Mouse (Mus musculus) limb, embryonic 14.5 days (tissue): ENCODE results near the gene Irs1. TPM values are rescaled to one million over a fixed set of nuclear protein-coding genes. Genes with fewer than 3 reads are reported as not detected.
A peak's percentile ranks its signal among the peaks of the same experiment; 100 is the strongest.

Source experiments
- ATAC-seq: fragments of 200-750 bp; cut with Nextera tagmentation; 2 replicates; pipeline ENCODE4 v1.8.0; 2017; ENCODE audit warnings: low read depth, moderate number of reproducible peaks, moderate TSS enrichment; ENCODE audit not compliant: low FRiP score
- DNase-seq: peaks from one replicate; pipeline ENCODE4 v3.0.0-alpha.2; 2015; ENCODE audit warnings: low spot score
- H3K27ac ChIP-seq: fragments of 300-500 bp; sonication (generic); replicated peaks from 2 replicates; pipeline ENCODE4 v1.5.1; 2014; ENCODE audit warnings: low read depth, mild to moderate bottlenecking, low read length, moderate library complexity, mixed read lengths
- H3K27me3 ChIP-seq: fragments of 300-500 bp; sonication (generic); 2 replicates; pipeline ENCODE4 v1.6.1; 2014; ENCODE audit warnings: low read length, mixed read lengths; ENCODE audit not compliant: control insufficient read depth, insufficient read depth
- H3K36me3 ChIP-seq: fragments of 300-500 bp; sonication (generic); 2 replicates; pipeline ENCODE4 v1.6.1; 2014; ENCODE audit warnings: mild to moderate bottlenecking, low read length, moderate library complexity, mixed read lengths; ENCODE audit not compliant: control insufficient read depth, insufficient read depth
- H3K4me1 ChIP-seq: fragments of 300-500 bp; sonication (generic); 2 replicates; pipeline ENCODE4 v1.6.1; 2014; ENCODE audit warnings: antibody characterized with exemption, low read length, mixed read lengths; ENCODE audit not compliant: control insufficient read depth, insufficient read depth
- H3K4me2 ChIP-seq: fragments of 300-500 bp; sonication (generic); replicated peaks from 2 replicates; pipeline ENCODE4 v1.6.1; 2014; ENCODE audit warnings: low read depth, mild to moderate bottlenecking, low read length, moderate library complexity; ENCODE audit not compliant: severe bottlenecking
- H3K4me3 ChIP-seq: fragments of 300-500 bp; sonication (generic); replicated peaks from 2 replicates; pipeline ENCODE4 v1.5.1; 2014; ENCODE audit warnings: low read length
- H3K9ac ChIP-seq: fragments of 300-500 bp; sonication (generic); 2 replicates; pipeline ENCODE4 v1.6.1; 2014; ENCODE audit warnings: mild to moderate bottlenecking, low read depth, low read length, moderate library complexity; ENCODE audit not compliant: severe bottlenecking
- H3K9me3 ChIP-seq: fragments of 300-500 bp; sonication (generic); 2 replicates; pipeline ENCODE4 v1.6.1; 2016; ENCODE audit warnings: low read length; ENCODE audit not compliant: control insufficient read depth
- POLR2A ChIP-seq: fragments of 200-500 bp; IDR thresholded peaks from 2 replicates; pipeline ENCODE4 v1.8.0; 2012; ENCODE audit warnings: inconsistent platforms, mild to moderate bottlenecking, moderate library complexity, borderline replicate concordance; ENCODE audit not compliant: insufficient read depth, insufficient read length; ENCODE audit errors: extremely low read depth
- WGBS: fragments of 180-500 bp; shearing (Covaris S2); extraction: QIAGEN DNeasy Blood & Tissue Kit; methylation state at CpG from one replicate; pipeline ENCODE4 v1.1.7; 2014; 5-methylcytosine and 5-hydroxymethylcytosine counted together
- polyA plus RNA-seq, 2 experiments: library from polyadenylated mRNA; depleted of rRNA in 1 of 2; stranded (reverse) in 1 of 2; unstranded in 1 of 2; fragments of >200 nt; fragmentation: Nextera tagmentation in 1 of 2; extraction: Ambion mirVana in 1 of 2; gene quantifications; 2 replicates each; pipeline versions ENCODE4 v1.2.1 to v1.2.3; 2012 to 2014

The Irs1 gene
- polyA plus RNA-seq, 2 experiments = 11.8 to 19.7 TPM

DNA sequence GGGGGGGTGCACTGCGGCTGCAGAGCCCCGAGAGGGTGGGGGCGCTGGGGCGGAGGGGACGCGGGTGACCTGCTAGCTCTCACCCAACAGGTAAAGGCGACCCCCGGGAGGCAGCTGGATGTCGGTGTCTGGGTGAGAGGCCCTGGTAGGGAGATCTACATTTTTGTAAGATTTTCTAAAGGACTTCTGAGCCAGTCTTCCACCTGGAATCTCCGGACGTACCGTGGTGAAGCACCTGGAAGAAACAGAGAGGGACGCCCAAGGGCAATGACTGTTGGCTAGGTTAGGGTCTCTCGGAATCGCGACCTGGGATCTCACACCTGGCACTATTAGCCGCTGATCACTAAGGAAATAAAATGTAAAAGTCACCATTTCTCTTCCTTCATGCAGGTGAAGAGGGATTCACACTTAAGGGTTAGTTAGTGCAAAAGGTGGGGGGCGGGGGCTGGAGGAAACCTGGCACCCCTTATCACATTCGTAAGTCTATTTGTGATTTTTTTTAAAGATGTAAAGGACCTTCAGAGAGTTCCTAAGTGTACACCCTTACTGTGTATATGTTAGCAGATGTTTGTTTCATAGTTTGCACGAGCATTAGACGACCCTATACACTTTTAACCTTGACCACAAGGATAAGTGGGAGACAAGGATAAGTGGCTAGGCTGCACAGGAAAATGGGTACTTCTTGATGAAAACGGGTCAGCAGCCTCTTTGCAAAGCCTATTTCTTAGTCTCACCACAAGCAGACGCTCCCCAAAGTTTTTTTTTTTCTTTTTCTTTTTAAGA is 905 bp upstream of the Irs1 start:
- ATAC-seq (no peak), DNase-seq (no peak)
- Histone ChIP-seq H3K9ac (peak overlapping the region; percentile 76), H3K4me1 (peaks cover 26% of the 10 kb centered on the region), H3K9me3 (no peaks in the 10 kb centered on the region), H3K36me3 (peaks cover 22% of the 10 kb centered on the region), H3K4me2 (peak overlapping the region; percentile 88), H3K4me3 (peak overlapping the region; percentile 56), H3K27me3 (no peaks in the 10 kb centered on the region), H3K27ac (peak overlapping the region; percentile 88)
- WGBS = 2% methylated on average over 23 of the region's 23 CpGs
- TF ChIP-seq POLR2A = no peak

DNA sequence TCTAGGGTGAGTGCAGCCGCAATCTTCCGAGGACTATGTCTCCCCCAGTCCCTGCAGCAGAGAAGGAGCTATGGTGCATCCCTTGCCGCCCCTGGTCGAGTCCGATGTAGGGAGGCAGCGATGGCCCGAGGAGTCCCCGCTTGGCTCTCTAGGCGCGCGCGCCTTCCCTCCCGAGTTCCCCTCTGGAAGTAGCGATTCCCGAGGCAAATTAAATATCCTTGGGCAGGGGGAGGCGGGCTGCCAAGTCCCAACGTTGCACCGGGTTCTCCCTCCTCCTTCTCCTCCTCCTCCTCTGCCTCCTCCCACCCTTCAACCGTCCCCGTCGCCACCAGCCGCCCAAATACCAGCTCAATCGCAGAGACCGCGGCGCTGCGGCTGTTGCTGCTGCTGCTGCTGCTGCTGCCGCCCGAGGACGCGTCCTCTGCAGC is 479 bp downstream of the Irs1 start:
- ATAC-seq (peak; percentile 51), DNase-seq (peak; percentile 84)
- H3K4me3 ChIP-seq = peak overlapping the region; percentile 56
- TF ChIP-seq POLR2A = no peak
- H3K27me3 ChIP-seq = no peaks in the 10 kb centered on the region
- H3K27ac ChIP-seq = peak overlapping the region; percentile 88
- H3K36me3 ChIP-seq = peaks cover 28% of the 10 kb centered on the region
- H3K4me2 ChIP-seq = peak overlapping the region; percentile 88
- WGBS = under 1% methylated on average over 30 of the region's 31 CpGs
- H3K9me3 ChIP-seq = no peaks in the 10 kb centered on the region
- H3K9ac ChIP-seq = peak overlapping the region; percentile 76
- H3K4me1 ChIP-seq = peaks cover 32% of the 10 kb centered on the region

DNA sequence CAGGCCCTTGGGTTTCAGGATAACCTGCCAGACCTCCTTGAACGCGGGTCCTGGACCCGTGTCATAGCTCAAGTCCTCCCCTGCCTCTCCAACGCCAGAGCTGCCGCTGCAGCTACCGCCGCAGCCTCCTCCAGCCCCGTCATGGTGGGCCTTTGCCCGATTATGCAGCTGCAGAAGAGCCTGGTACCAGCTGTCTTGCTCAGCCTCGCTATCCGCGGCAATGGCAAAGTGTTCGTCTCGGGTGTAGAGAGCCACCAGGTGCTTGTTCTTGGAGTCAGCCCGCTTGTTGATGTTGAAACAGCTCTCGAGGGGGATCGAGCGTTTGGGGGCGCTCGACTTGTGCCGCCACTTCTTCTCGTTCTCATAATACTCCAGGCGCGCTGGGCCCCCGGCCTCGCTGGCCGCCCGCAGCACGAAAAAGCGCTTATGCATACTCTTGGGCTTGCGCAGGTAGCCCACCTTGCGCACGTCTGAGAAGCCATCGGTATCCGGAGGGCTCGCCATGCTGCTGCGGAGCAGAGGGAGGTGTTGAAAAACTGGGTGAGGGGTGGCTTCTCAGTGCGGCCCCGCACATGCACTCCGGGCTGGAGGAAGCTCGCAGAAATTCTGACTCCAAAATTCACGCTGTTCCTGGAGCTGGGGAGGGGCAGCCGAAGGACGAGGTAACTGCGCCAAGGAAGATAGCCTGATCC is 1.1 kb downstream of the Irs1 start:
- DNase-seq (peak; percentile 48), ATAC-seq (no peak)
- H3K9me3 ChIP-seq = no peaks in the 10 kb centered on the region
- H3K9ac ChIP-seq = peak overlapping the region; percentile 76
- H3K4me2 ChIP-seq = peak overlapping the region; percentile 88
- no peak for TF ChIP-seq POLR2A
- H3K27ac ChIP-seq = peak overlapping the region; percentile 88
- peak overlapping the region; percentile 56 for H3K4me3 ChIP-seq
- WGBS = under 1% methylated on average over 43 of the region's 45 CpGs
- H3K27me3 ChIP-seq = no peaks in the 10 kb centered on the region
- H3K4me1 ChIP-seq = peaks cover 32% of the 10 kb centered on the region
- peaks cover 28% of the 10 kb centered on the region for H3K36me3 ChIP-seq

DNA sequence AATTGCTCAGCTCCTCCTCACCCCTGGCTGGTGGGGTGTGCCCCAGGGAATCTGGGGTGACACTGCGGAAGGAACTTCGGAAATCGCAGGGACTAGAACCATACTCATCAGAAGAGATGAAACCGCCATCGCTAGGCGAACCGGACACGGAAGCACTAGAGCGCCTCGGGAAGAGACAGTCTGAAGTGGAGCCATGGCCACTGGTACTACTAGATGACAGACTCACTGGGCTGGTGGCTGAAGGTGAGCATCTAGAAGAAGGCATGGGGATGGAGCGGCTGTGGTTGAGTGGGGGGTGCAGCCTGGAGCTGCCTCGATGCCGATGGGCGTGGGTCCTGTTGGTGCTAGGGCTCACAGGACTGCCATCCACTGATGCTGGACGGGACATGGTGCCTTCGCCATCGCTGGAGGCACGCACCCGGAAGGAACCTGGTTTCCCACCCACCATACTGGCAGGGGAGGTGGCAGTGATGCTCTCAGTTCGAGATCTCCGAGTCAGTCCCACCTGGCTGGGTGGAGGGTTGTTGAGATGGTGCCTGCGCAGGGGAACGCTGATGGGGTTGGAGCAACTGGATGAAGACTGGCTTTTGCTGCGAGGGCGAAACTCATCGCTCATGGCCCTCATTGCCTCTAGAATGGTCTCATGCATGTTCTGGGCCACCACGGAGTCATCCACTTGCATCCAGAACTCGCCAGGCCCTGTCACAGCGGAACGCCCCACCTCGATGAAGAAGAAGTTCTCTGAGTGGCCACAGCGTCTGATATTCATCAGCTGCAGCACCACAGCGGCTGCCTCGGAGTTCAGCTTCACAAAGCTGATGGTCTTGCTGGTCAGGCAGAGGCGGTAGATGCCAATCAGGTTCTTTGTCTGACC is 1.9 kb downstream of the Irs1 start:
- Histone ChIP-seq H3K27me3 (no peaks in the 10 kb centered on the region), H3K27ac (peak overlapping the region; percentile 88), H3K9ac (peak overlapping the region; percentile 76), H3K9me3 (no peaks in the 10 kb centered on the region), H3K4me3 (peak overlapping the region; percentile 56), H3K4me1 (peaks cover 35% of the 10 kb centered on the region), H3K4me2 (peak overlapping the region; percentile 88), H3K36me3 (peaks cover 28% of the 10 kb centered on the region)
- no peak for TF ChIP-seq POLR2A
- ATAC-seq (no peak), DNase-seq (peak; percentile 4)
- 67% methylated on average over 35 of the region's 35 CpGs for WGBS
